Mouse (Mus musculus): ENCODE measurements around the gene BC035044.

- TF ChIP-seq CTCF (IDR thresholded peaks at IDR 0.05; ENCODE audit: insufficient read depth, low read length), result no peak
- no peak for TF ChIP-seq POLR2A (IDR thresholded peaks at IDR 0.05; ENCODE audit: borderline replicate concordance, extremely low read depth, low read depth, low read length)
Measured at GRCm38 (mm10) chr6:128844586-128845080, 46.3 kb downstream of the BC035044 start.

Data from lung, adult 2 months (tissue).